In genomic region chr6:66272216-66272615, GRCm38 (mm10) we compare ENCODE assay signal across 15 mouse cellular contexts.
A peak's percentile ranks its signal among the peaks of the same experiment; 100 is the strongest.
DNase-seq lines count a peak whose midpoint lies in the region; ATAC-seq and TF ChIP-seq lines count a peak whose summit lies in the region.
"Had no signal": no experiment of that assay in that cellular context is flagged by ENCODE, and none has a peak within 500 bp of the region (broad histone marks: within the 10 kb centered on the region; RNA-seq: fewer than 3 reads in every experiment).

No protein-coding gene starts in this region.

- no peak overlapping the region for H3K9ac ChIP-seq in lung, embryonic 15.5 days
- H3K9ac ChIP-seq: kidney, embryonic 15.5 days; neural tube, embryonic 12.5 days had no signal

- H3K4me2 ChIP-seq in lung, embryonic 15.5 days: no peak overlapping the region
- H3K4me2 ChIP-seq: kidney, embryonic 15.5 days; neural tube, embryonic 12.5 days had no signal

- 34% methylated on average over 2 of the region's 2 CpGs for WGBS in lung, embryonic 15.5 days
- WGBS in lung, adult 2 months: 32% methylated on average over 2 of the region's 2 CpGs

- ATAC-seq in lung, embryonic 15.5 days (ENCODE audit: borderline replicate concordance, extremely low read depth, low FRiP score, low TSS enrichment): peak; percentile 88
- ATAC-seq in hematopoietic stem cell, adult 5-6 weeks (replicated peaks in 1 of 2; ENCODE audit: insufficient read depth in 1 of 2, low FRiP score in 2 of 2, low TSS enrichment in 1 of 2, low read depth in 1 of 2, poor library complexity in 2 of 2, severe bottlenecking in 2 of 2): peak; percentile 80 to 88
- peak; percentile 80 for ATAC-seq in megakaryocyte, adult 5-6 weeks (ENCODE audit: poor library complexity, severe bottlenecking)
- ATAC-seq in erythroblast, adult 5-6 weeks (replicated peaks; ENCODE audit: low FRiP score, poor library complexity, severe bottlenecking): no peak
- ATAC-seq: hindbrain, postnatal 0 days; midbrain, embryonic 16.5 days had no signal

- peak; percentile 1 to 3 for DNase-seq in heart, adult 18-20 months
- DNase-seq in heart, postnatal 14 days: no peak
- no peak for DNase-seq in lung, adult 2 months
- DNase-seq in thymus, postnatal 4 days: no peak
- DNase-seq: adrenal gland, adult 2 months; cerebellum, adult 8-10 months; retina, postnatal 1 day had no signal

- H3K27ac ChIP-seq in lung, embryonic 15.5 days: peak overlapping the region; percentile 73
- H3K27ac ChIP-seq: hindbrain, postnatal 0 days; kidney, embryonic 15.5 days; neural tube, embryonic 12.5 days had no signal

- H3K36me3 ChIP-seq in lung, embryonic 15.5 days: no peaks in the 10 kb centered on the region
- H3K36me3 ChIP-seq: kidney, embryonic 15.5 days; neural tube, embryonic 12.5 days had no signal

- no peaks in the 10 kb centered on the region for H3K27me3 ChIP-seq in lung, embryonic 15.5 days
- H3K27me3 ChIP-seq: kidney, embryonic 15.5 days; neural tube, embryonic 12.5 days had no signal

- TF ChIP-seq CTCF in lung, adult 2 months (IDR thresholded peaks at IDR 0.05; ENCODE audit: insufficient read depth, low read length): no peak

- intact Hi-C loops in heart, postnatal 14 days (cut with DNase I): no loop called here

- H3K9me3 ChIP-seq in lung, embryonic 15.5 days: no peaks in the 10 kb centered on the region
- H3K9me3 ChIP-seq: kidney, embryonic 15.5 days; neural tube, embryonic 12.5 days had no signal

- no peak overlapping the region for H3K4me3 ChIP-seq in lung, embryonic 15.5 days
- H3K4me3 ChIP-seq in lung, adult 2 months (replicated peaks; ENCODE audit: extremely low read depth, low read depth, low read length): no peak overlapping the region
- H3K4me3 ChIP-seq: kidney, embryonic 15.5 days; neural tube, embryonic 12.5 days had no signal

- no peak for TF ChIP-seq POLR2A in lung, adult 2 months (IDR thresholded peaks at IDR 0.05; ENCODE audit: borderline replicate concordance, extremely low read depth, low read depth, low read length)

- H3K4me1 ChIP-seq in lung, embryonic 15.5 days: peaks cover 20% of the 10 kb centered on the region
- H3K4me1 ChIP-seq in lung, adult 2 months (ENCODE audit: control insufficient read depth, insufficient read depth, low read length): peaks cover 5% of the 10 kb centered on the region
- H3K4me1 ChIP-seq: kidney, embryonic 15.5 days; neural tube, embryonic 12.5 days had no signal

Comparison
In these comparisons a context has a peak if more than half of its experiments do, and no peak if none do; other contexts are left out.
1. DNase-seq: peak in heart, adult 18-20 months (2 of 2); none in heart, postnatal 14 days (0 of 2), lung, adult 2 months (single experiment) and thymus, postnatal 4 days (single experiment).